Mouse (Mus musculus) neural tube, embryonic 14.5 days (tissue): ENCODE data around the gene Sulf2. TPM values are rescaled to one million over a fixed set of nuclear protein-coding genes. Genes with fewer than 3 reads are reported as not detected.

Experiments used
- ATAC-seq: fragments of 200-750 bp; cut with Nextera tagmentation; 2 replicates; pipeline ENCODE4 v1.8.0; 2017; ENCODE audit warnings: low read depth, mild to moderate bottlenecking, moderate TSS enrichment, moderate library complexity
- H3K27ac ChIP-seq: fragments of 300-500 bp; sonication (generic); 2 replicates; pipeline ENCODE4 v1.5.1; 2014; ENCODE audit warnings: low read depth, mild to moderate bottlenecking, control low read depth, low read length, moderate library complexity, mixed read lengths
- H3K27me3 ChIP-seq: fragments of 300-500 bp; sonication (generic); 2 replicates; pipeline ENCODE4 v1.6.1; 2014; ENCODE audit warnings: low read length; ENCODE audit not compliant: control insufficient read depth, insufficient read depth
- H3K36me3 ChIP-seq: fragments of 300-500 bp; sonication (generic); 2 replicates; pipeline ENCODE4 v1.6.1; 2014; ENCODE audit warnings: low read length, mixed read lengths; ENCODE audit not compliant: control insufficient read depth, insufficient read depth
- H3K4me1 ChIP-seq: fragments of 300-500 bp; sonication (generic); 2 replicates; pipeline ENCODE4 v1.6.1; 2014; ENCODE audit warnings: low read length; ENCODE audit not compliant: control insufficient read depth, insufficient read depth
- H3K4me2 ChIP-seq: fragments of 300-500 bp; sonication (generic); 2 replicates; pipeline ENCODE4 v1.6.1; 2014; ENCODE audit warnings: mild to moderate bottlenecking, low read depth, low read length, control low read depth
- H3K4me3 ChIP-seq: fragments of 300-500 bp; sonication (generic); 2 replicates; pipeline ENCODE4 v1.5.1; 2014; ENCODE audit warnings: low read depth, low read length, control low read depth, mixed read lengths
- H3K9ac ChIP-seq: fragments of 300-500 bp; sonication (generic); replicated peaks from 2 replicates; pipeline ENCODE4 v1.6.1; 2014; ENCODE audit warnings: low read depth, mild to moderate bottlenecking, control low read depth, low read length, mixed read lengths
- H3K9me3 ChIP-seq: fragments of 300-500 bp; sonication (generic); 2 replicates; pipeline ENCODE4 v1.6.1; 2016; ENCODE audit warnings: low read length; ENCODE audit not compliant: control insufficient read depth
- WGBS: fragments of 180-500 bp; shearing (Covaris S2); extraction: QIAGEN DNeasy Blood & Tissue Kit; methylation state at CpG from one replicate; pipeline ENCODE4 v1.1.7; 2014; 5-methylcytosine and 5-hydroxymethylcytosine counted together
- polyA plus RNA-seq: library from polyadenylated mRNA; unstranded; fragments of >200 nt; fragmentation: Nextera tagmentation; extraction: Ambion mirVana; gene quantifications from 2 replicates; pipeline ENCODE4 v1.2.1, GENCODE M21; 2014

Sulf2 gene
- polyA plus RNA-seq, 1 experiment from 2014 or later, result 141 TPM

DNA sequence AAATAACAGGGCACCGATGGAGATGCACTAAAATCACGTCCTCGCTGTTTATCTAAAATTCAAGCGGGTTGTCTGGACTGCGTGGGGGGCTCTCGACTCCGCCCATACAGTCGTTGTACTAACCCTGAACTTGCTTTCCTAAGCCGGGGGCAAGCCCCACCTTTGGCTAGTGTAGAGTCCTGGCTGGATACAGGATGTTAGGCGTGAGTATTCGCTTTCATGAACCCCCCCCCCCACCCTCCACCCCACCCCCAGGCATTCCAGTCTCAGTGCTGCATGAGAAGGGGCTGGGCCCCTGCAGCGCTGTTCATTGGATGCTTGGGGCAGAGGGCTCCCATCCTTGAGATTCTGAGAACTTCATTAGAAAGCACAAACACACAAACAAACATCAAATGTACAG is 659 bp upstream of the Sulf2 start:
- no peak overlapping the region for H3K9ac ChIP-seq
- H3K4me3 ChIP-seq, result no peak overlapping the region
- no peaks in the 10 kb centered on the region for H3K9me3 ChIP-seq
- 0 out of 2 replicates have a peak overlapping the region, but pooled peaks have one; percentile 96 for H3K4me2 ChIP-seq
- ATAC-seq, result no peak
- peaks cover 30% of the 10 kb centered on the region for H3K4me1 ChIP-seq
- no peaks in the 10 kb centered on the region for H3K36me3 ChIP-seq
- H3K27me3 ChIP-seq, result no peaks in the 10 kb centered on the region
- WGBS, result 12% methylated on average over 12 of the region's 12 CpGs
- no peak overlapping the region; the same call in 1 of the 2 replicates for H3K27ac ChIP-seq

DNA sequence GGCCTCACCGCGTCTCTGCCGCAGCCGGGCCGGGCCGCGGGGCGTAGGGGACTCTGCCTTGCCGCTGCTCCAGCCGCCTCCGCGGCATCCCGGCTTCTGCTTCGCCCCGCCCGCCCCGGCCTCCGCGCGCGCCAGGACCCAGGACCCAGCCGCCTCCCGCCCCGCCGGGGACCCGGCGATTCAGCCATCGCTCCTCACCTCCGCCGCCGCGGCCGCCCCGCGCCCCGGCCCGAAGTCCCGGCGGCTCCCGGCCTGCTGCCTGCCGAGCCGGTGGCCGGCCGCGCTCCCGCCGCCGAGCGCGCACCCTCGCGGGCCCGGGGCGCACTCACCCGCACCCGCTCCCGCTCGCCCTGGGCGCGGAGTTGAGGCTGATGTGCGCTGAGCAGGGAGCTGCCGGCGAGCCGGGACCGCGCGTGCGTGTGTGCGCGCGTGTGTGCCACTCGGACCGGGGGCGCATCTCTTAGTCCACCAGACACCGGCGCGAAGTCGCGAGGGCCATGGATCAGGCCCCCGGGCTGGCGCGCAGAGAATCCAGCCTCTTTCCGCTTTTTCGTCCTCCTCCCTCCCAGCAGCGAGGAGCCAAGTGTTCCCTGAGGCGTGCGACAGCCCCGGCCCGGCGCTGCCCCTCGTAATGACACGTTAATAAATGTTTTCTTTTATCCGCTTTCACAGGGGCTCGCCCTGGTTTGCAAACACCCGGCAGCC is 562 bp downstream of the Sulf2 start:
- 0% methylated on average over 43 of the region's 95 CpGs for WGBS
- peaks cover 33% of the 10 kb centered on the region for H3K4me1 ChIP-seq
- peak; percentile 67 for ATAC-seq

DNA sequence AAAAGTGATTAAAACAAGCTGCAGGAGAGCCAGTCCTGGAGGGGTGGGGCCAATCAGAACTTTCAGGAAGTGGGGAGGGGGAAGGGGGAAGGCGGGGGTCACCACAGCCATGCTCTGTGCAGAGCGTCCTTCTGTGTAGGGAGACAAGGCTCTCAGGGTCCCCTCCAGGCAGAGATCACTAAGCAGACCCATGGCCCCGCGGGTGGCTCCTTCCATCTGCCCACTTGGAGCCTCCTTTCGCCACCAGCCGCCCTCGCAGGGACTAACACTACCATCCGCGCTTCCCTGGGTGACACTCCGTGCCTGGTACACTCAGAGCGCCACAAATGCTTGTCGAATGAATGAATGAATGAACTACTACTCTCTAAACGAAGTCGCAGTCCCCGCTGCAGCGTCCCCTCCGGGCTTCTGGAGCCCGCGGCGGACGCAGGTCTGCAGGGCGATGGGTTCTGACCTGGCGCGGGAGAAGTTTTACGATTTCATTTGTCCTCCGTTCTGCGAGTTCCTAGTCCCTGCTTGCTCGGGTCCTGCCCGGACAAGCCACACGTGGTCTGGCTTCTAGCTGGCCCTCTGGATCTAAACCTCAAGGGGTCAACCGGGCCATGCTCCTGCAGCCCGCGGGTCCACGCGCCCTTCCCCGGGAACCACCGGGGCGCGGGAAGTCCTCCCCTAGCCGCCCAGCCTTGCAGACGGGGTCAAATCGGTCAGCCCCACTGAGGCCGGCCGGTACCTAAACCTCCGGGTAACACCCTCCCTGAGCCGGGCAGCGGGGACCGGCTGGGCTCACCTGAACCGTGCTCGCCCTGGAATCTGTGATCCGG is 1.4 kb downstream of the Sulf2 start:
- peak overlapping the region; percentile 87 for H3K9ac ChIP-seq
- peaks cover 33% of the 10 kb centered on the region for H3K4me1 ChIP-seq
- no peaks in the 10 kb centered on the region for H3K27me3 ChIP-seq
- under 1% methylated on average over 51 of the region's 51 CpGs for WGBS
- ATAC-seq, result no peak; the same call in 1 of the 2 replicates
- H3K4me2 ChIP-seq, result peak overlapping the region; percentile 96
- H3K9me3 ChIP-seq, result no peaks in the 10 kb centered on the region
- peak overlapping the region; percentile 73 for H3K4me3 ChIP-seq
- H3K36me3 ChIP-seq, result no peaks in the 10 kb centered on the region
- H3K27ac ChIP-seq, result peak overlapping the region; percentile 88

More for the DNA sequence above, 562 bp downstream of the Sulf2 start:
- H3K27me3 ChIP-seq, result no peaks in the 10 kb centered on the region
- H3K4me3 ChIP-seq, result peak overlapping the region; percentile 73
- H3K9me3 ChIP-seq, result no peaks in the 10 kb centered on the region
- peak overlapping the region; percentile 88 for H3K27ac ChIP-seq
- H3K36me3 ChIP-seq, result no peaks in the 10 kb centered on the region
- H3K9ac ChIP-seq, result peak overlapping the region; percentile 87
- H3K4me2 ChIP-seq, result peak overlapping the region; percentile 96

DNA sequence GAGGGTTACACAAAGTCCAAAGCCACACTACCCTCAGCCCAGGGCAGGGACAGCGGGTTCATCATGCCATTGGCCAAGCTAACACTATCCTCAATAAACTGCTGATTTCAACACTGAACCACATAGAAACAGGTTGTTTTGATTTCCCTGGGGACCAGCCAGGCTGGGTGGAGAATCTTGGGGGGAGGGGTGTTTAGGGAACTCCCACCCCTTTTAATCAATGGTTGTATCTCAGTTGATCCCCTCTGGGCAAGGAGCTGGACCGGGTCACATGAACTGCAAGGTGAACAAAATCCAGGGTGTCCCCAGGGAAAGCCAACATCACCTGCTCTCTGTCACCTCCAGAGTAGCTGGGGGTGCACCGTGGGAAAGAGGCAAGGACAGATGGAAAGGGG is 2.1 kb downstream of the Sulf2 start:
- Histone ChIP-seq H3K9me3 (no peaks in the 10 kb centered on the region), H3K27me3 (no peaks in the 10 kb centered on the region), H3K4me1 (peaks cover 33% of the 10 kb centered on the region), H3K4me3 (peak overlapping the region; percentile 73), H3K9ac (peak overlapping the region; percentile 87), H3K36me3 (no peaks in the 10 kb centered on the region), H3K4me2 (peak overlapping the region; percentile 96), H3K27ac (no peak overlapping the region)
- WGBS, result 35% methylated on average over 3 of the region's 3 CpGs
- ATAC-seq, result no peak

DNA sequence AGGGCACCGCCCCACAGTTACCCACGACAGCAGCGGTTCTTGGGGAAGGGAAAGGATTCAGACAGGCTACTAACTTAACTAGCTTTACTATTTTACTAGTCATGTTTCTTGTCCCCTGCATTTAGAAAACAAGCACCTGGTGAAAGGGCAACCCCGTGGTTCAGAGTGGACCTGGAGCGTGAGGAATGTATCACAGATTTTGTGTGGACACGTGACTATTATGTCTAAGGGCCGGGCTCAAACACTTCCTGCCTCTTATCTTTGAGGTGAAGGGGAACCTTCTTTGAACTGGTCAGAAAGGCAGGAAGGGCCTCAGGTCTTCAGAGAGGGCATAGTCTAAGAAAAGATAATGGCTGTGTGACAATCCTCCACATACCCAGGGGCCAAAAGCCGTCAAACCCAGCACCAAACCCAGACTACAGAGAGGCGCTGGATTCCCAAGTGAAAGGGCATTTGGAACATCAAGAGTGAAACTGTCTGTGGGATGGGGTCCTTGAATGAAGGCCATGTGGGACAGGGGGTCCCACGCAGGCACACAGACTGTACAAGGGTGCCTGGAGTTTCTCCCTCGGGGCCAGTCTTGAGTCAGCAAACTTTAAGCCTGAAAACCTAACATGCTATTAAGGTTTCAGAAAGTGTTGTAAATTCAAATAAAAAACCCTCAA is 2.6 kb downstream of the Sulf2 start:
- Histone ChIP-seq H3K27ac (no peak overlapping the region; the same call in 1 of the 2 replicates), H3K9me3 (no peaks in the 10 kb centered on the region), H3K27me3 (no peaks in the 10 kb centered on the region), H3K4me3 (peak overlapping the region; percentile 73), H3K9ac (no peak overlapping the region), H3K36me3 (no peaks in the 10 kb centered on the region), H3K4me2 (peak overlapping the region; percentile 96), H3K4me1 (peaks cover 29% of the 10 kb centered on the region)
- ATAC-seq, result no peak
- 57% methylated on average over 11 of the region's 11 CpGs for WGBS

DNA sequence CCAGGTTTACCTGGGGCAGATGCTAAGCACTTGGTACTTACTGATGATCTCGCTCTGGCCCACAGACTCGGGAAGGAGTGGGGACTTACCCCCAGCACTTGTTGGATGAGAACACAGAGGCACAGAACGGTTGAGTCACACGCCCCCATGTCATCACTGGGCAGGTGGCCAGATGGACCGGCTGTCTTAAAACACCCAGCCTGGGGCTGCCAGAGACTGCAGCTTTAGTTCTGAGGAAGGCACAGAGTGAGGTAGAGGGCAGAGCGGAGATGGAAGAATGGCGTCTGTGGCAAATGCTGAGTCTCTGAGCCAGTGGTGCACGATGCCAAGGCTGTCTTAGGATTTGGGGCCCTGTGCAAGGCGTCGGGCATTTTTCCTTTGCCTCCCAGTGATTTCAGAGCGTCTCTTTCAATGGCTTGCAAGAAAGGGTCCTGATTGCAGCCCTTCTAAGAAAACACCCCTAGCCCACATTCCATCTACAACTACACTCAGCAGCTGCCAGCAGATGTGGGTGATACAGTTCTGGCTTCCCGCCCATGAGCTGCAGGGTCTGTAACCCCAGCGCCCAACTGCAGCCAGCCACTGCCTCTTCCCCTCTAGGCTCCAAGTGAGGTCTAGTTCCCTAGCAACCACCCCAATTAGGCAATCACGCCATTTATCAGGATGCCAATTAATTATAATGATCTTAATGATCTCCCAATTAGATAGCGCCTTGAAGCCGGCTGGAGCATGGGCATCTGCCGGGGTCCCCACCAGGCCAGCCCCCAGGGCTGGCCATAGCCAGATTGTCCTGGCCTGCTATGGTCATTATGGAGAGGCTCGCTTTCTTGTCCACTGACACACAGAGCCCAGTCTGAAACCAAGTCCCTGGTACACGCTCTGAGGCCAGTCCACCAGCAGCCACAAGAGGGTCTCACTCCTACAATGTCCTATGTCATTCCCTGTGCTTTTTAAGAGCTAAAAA is 3.7 kb downstream of the Sulf2 start:
- peak; percentile 50; the same call in 1 of the 2 replicates for ATAC-seq
- no peak overlapping the region for H3K4me3 ChIP-seq

DNA sequence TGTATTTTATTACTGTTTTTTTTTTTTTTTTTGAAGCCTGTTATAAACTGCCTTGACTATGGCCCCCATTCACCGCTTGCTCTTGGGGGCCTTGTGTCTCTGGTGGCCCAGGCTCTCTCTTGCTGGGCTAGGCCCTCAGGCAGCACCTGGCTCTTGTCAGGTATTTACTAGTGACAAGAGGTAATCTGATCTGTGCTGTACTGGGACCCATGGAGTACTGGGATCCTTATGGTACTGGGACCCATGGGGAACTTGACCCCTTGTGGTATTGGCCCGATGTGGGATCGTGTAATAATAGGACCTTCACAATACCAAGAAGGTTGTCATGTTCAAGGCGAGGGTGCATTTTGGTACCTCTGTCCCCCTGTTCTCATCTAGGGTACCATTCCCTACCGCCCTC is 4.9 kb downstream of the Sulf2 start:
- H3K27ac ChIP-seq, result no peak overlapping the region
- H3K9me3 ChIP-seq, result no peaks in the 10 kb centered on the region
- H3K4me1 ChIP-seq, result peaks cover 33% of the 10 kb centered on the region
- ATAC-seq, result no peak
- H3K4me3 ChIP-seq, result no peak overlapping the region
- H3K9ac ChIP-seq, result no peak overlapping the region
- H3K27me3 ChIP-seq, result no peaks in the 10 kb centered on the region
- 95% methylated on average over 5 of the region's 5 CpGs for WGBS
- H3K4me2 ChIP-seq, result no peak overlapping the region
- no peaks in the 10 kb centered on the region for H3K36me3 ChIP-seq

More for the DNA sequence above, 3.7 kb downstream of the Sulf2 start:
- Histone ChIP-seq H3K4me2 (peak overlapping the region; percentile 96), H3K9me3 (no peaks in the 10 kb centered on the region), H3K27me3 (no peaks in the 10 kb centered on the region), H3K9ac (no peak overlapping the region), H3K36me3 (no peaks in the 10 kb centered on the region), H3K4me1 (peaks cover 29% of the 10 kb centered on the region), H3K27ac (peak overlapping the region; percentile 39; the same call in 1 of the 2 replicates)
- WGBS, result 34% methylated on average over 19 of the region's 19 CpGs

DNA sequence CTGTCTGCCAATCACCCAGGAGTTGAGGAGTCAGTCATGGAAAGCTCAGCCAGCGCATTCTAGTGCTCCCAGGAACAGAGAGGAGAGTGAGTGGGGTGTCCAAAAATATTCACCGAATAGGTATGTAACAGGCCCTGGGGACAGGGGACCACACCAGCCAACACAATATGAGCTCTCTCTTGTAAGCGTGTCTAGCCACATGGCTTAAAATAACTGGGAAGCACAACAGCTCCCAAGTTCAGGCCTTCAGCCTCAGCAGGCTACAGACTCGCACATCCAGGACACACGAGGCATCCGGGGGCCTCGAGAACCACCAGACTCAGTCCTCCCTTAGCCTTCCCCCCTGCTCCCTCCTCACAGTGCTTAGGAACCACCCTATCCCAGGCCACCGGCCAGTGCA is 6.0 kb downstream of the Sulf2 start:
- Histone ChIP-seq H3K4me2 (no peak overlapping the region), H3K9ac (no peak overlapping the region), H3K9me3 (no peaks in the 10 kb centered on the region), H3K4me1 (peaks cover 34% of the 10 kb centered on the region), H3K27ac (no peak overlapping the region), H3K36me3 (no peaks in the 10 kb centered on the region), H3K27me3 (no peaks in the 10 kb centered on the region), H3K4me3 (no peak overlapping the region)
- no peak for ATAC-seq
- 78% methylated on average over 8 of the region's 8 CpGs for WGBS
